Mouse (Mus musculus) embryonic facial prominence, embryonic 11.5 days (tissue): ENCODE measurements at regions not wholly inside any gene's neighbourhood (a gene's known extent, or its start where the extent isn't known, plus 50 kb on each side); places are given as distances from the start of the nearest gene placed in this dataset.

Experiments used
- ATAC-seq: fragments of 200-750 bp; cut with Nextera tagmentation; replicated peaks from 2 replicates; pipeline ENCODE4 v1.8.0; 2017; ENCODE audit warnings: low read depth; ENCODE audit not compliant: insufficient number of reproducible peaks, low FRiP score, low TSS enrichment
- DNase-seq: peaks from one replicate; pipeline ENCODE4 v3.0.0-alpha.2; 2015; ENCODE audit warnings: low spot score
- H3K27ac ChIP-seq: fragments of 300-500 bp; sonication (generic); replicated peaks from 2 replicates; pipeline ENCODE4 v1.5.1; 2014; ENCODE audit warnings: mild to moderate bottlenecking, low read depth, low read length, control low read depth
- H3K27me3 ChIP-seq: fragments of 300-500 bp; sonication (generic); 2 replicates; pipeline ENCODE4 v1.6.1; 2014; ENCODE audit warnings: mild to moderate bottlenecking, low read length, moderate library complexity, mixed read lengths; ENCODE audit not compliant: control insufficient read depth, insufficient read depth
- H3K36me3 ChIP-seq: fragments of 300-500 bp; sonication (generic); replicated peaks from 2 replicates; pipeline ENCODE4 v1.6.1; 2014; ENCODE audit warnings: low read depth, mild to moderate bottlenecking, low read length, moderate library complexity, mixed read lengths; ENCODE audit not compliant: control insufficient read depth, insufficient read depth
- H3K4me1 ChIP-seq: fragments of 300-500 bp; sonication (generic); 2 replicates; pipeline ENCODE4 v1.6.1; 2014; ENCODE audit warnings: low read length, mixed read lengths; ENCODE audit not compliant: control insufficient read depth, insufficient read depth
- H3K4me2 ChIP-seq: fragments of 300-500 bp; sonication (generic); 2 replicates; pipeline ENCODE4 v1.6.1; 2014; ENCODE audit warnings: low read depth, mild to moderate bottlenecking, control low read depth, low read length, moderate library complexity
- H3K4me3 ChIP-seq: fragments of 300-500 bp; sonication (generic); 2 replicates; pipeline ENCODE4 v1.5.1; 2014; ENCODE audit warnings: low read depth, low read length, control low read depth
- H3K9ac ChIP-seq: fragments of 300-500 bp; sonication (generic); replicated peaks from 2 replicates; pipeline ENCODE4 v1.6.1; 2014; ENCODE audit warnings: mild to moderate bottlenecking, control low read depth, low read length
- H3K9me3 ChIP-seq: fragments of 300-500 bp; sonication (generic); replicated peaks from 2 replicates; pipeline ENCODE4 v1.6.1; 2016; ENCODE audit warnings: mild to moderate bottlenecking, low read length, inconsistent platforms, mixed read lengths; ENCODE audit not compliant: control insufficient read depth
- WGBS: fragments of 180-500 bp; shearing (Covaris S2); extraction: QIAGEN DNeasy Blood & Tissue Kit; methylation state at CpG from one replicate; pipeline ENCODE4 v1.1.7; 2014; 5-methylcytosine and 5-hydroxymethylcytosine counted together

DNA sequence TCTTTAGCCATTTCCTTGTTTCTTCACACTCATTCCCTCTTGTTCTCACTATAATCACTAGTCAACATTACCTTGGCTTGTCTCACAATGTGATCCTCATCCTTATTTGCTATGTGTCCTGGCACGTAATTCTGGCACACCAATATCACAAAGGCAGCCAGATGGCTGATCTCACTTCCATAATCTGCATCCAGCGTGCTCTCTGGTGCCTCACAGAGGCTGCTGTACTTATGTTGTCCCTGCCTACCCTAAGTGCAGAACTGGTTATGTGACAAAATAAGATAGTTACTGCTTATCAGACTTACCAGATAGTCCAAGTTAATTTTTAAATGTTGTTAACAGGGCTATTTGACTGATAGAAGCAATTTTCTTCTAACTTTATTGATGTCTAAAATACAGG lies 301.1 kb upstream of the Zwint start:
- 75% methylated on average over 2 of the region's 2 CpGs for WGBS
- no peaks in the 10 kb centered on the region for H3K36me3 ChIP-seq
- no peak overlapping the region for H3K4me2 ChIP-seq
- H3K9ac ChIP-seq: no peak overlapping the region
- H3K4me3 ChIP-seq: no peak overlapping the region
- DNase-seq: no peak
- H3K4me1 ChIP-seq: no peaks in the 10 kb centered on the region
- H3K27ac ChIP-seq: no peak overlapping the region
- H3K27me3 ChIP-seq: no peaks in the 10 kb centered on the region
- ATAC-seq: no peak
- no peaks in the 10 kb centered on the region for H3K9me3 ChIP-seq

DNA sequence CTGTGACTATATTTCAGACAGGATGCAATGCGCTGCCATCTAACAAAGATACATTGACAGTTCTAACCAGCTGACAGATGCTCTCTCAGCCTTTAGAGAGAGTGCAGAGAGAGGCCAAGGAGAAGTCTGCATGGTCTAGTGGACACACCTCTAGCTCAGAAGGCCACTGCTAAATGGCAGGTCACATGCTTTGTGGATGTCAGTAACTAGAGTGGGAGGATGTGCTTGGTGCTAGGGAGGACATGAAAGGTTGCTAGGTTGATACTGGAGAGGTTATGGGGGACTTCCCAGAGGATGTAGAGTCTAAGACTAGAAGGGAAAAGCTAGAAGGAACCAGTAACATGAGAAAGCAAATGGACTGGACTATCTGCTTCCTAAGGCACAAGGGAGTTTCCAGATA lies 271.3 kb upstream of the Zwint start:
- 86% methylated on average over 1 of the region's 1 CpGs for WGBS
- no peaks in the 10 kb centered on the region for H3K27me3 ChIP-seq
- DNase-seq: no peak
- no peaks in the 10 kb centered on the region for H3K9me3 ChIP-seq
- H3K9ac ChIP-seq: no peak overlapping the region
- H3K36me3 ChIP-seq: no peaks in the 10 kb centered on the region
- H3K4me2 ChIP-seq: no peak overlapping the region
- H3K27ac ChIP-seq: no peak overlapping the region
- no peak for ATAC-seq
- H3K4me3 ChIP-seq: no peak overlapping the region
- no peaks in the 10 kb centered on the region for H3K4me1 ChIP-seq

GRCm38 (mm10) chr10:72384826-72385225 lies 269.8 kb upstream of the Zwint start:
- H3K36me3 ChIP-seq: no peaks in the 10 kb centered on the region
- H3K27me3 ChIP-seq: no peaks in the 10 kb centered on the region
- H3K4me2 ChIP-seq: no peak overlapping the region
- no peak overlapping the region for H3K27ac ChIP-seq
- no peak for ATAC-seq
- no peak overlapping the region for H3K9ac ChIP-seq
- no peaks in the 10 kb centered on the region for H3K9me3 ChIP-seq
- WGBS: 70% methylated on average over 1 of the region's 1 CpGs
- DNase-seq: no peak
- no peaks in the 10 kb centered on the region for H3K4me1 ChIP-seq
- H3K4me3 ChIP-seq: no peak overlapping the region

GRCm38 (mm10) chr10:72391397-72391796 lies 263.2 kb upstream of the Zwint start:
- Histone ChIP-seq H3K9ac (no peak overlapping the region), H3K27me3 (no peaks in the 10 kb centered on the region), H3K36me3 (no peaks in the 10 kb centered on the region), H3K4me3 (no peak overlapping the region), H3K4me2 (no peak overlapping the region), H3K27ac (no peak overlapping the region), H3K9me3 (no peaks in the 10 kb centered on the region), H3K4me1 (no peaks in the 10 kb centered on the region)
- peak; percentile 8 for DNase-seq
- WGBS: 76% methylated on average over 1 of the region's 1 CpGs
- ATAC-seq: no peak

DNA sequence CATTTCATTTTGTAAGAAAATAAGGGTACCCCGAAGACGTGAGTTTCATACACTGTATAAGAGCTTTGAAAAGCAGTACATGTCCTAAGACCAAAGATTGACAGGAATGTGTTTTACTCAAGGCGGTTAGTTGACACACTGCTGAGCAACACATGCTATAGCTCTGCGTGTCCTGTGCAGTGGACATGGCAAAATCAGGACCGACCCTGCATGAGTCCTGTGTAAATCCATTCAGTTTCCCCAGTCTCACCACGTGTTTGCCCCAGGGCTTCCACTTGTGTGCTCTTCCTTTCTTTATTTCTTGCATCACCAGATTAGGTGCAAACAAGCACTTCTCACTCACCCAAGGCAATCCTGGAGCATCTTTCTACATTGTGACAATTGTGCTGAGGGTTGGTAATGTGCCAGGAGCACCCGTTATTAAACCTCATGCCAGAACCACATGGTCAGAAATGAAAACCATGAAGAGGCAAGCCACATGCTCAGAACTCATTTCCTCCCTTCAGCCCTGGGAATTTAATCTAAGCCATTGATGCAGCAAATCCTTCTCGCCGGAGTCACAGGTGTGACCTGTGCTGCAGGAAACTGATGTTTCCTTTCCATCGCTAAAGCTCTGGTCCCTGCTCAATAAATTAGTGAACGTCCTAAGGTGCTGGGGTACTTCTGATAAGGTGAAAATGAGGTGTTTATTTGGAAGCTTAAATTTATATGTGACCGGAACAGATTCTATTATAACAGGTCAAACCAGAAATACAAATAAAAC lies 261.2 kb upstream of the Zwint start:
- ATAC-seq (no peak), DNase-seq (no peak)
- Histone ChIP-seq H3K4me3 (no peak overlapping the region), H3K27ac (no peak overlapping the region), H3K27me3 (no peaks in the 10 kb centered on the region), H3K36me3 (no peaks in the 10 kb centered on the region), H3K9ac (no peak overlapping the region), H3K9me3 (no peaks in the 10 kb centered on the region), H3K4me1 (no peaks in the 10 kb centered on the region), H3K4me2 (no peak overlapping the region)
- WGBS: 80% methylated on average over 12 of the region's 12 CpGs

- 98% methylated on average over 1 of the region's 1 CpGs for WGBS
- H3K9me3 ChIP-seq: no peaks in the 10 kb centered on the region
- H3K4me1 ChIP-seq: no peaks in the 10 kb centered on the region
- ATAC-seq: no peak
- no peak overlapping the region for H3K4me2 ChIP-seq
- DNase-seq: no peak
- no peaks in the 10 kb centered on the region for H3K27me3 ChIP-seq
- H3K27ac ChIP-seq: no peak overlapping the region
- H3K9ac ChIP-seq: no peak overlapping the region
- no peak overlapping the region for H3K4me3 ChIP-seq
- H3K36me3 ChIP-seq: no peaks in the 10 kb centered on the region
Observed at GRCm38 (mm10) chr10:72394367-72394766, 260.3 kb upstream of the Zwint start.

DNA sequence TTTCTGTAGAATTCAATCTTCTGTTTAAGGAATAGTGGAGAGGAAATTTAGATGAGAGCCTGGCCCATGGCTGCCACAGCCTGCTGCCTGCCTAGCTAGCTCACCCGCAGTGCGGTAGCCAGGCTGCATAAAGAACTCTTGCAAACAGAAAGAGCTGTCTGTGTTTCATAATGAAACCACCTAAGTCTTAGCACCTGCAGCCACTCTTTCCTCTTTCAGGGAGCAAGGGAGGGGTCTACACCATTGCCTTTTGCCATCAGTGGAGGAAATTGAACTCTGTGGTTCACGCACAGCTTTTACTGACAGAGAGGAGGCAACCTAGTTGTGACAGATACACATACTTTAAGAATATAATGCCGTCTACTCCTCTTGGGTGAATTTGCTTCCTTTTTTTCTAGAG lies 251.4 kb upstream of the Zwint start:
- no peak for ATAC-seq
- no peak overlapping the region for H3K27ac ChIP-seq
- H3K4me3 ChIP-seq: no peak overlapping the region
- H3K4me2 ChIP-seq: no peak overlapping the region
- no peaks in the 10 kb centered on the region for H3K4me1 ChIP-seq
- no peak overlapping the region for H3K9ac ChIP-seq
- H3K27me3 ChIP-seq: no peaks in the 10 kb centered on the region
- H3K36me3 ChIP-seq: no peaks in the 10 kb centered on the region
- H3K9me3 ChIP-seq: no peaks in the 10 kb centered on the region
- 62% methylated on average over 4 of the region's 4 CpGs for WGBS
- no peak for DNase-seq

GRCm38 (mm10) chr10:72410305-72410704 lies 244.3 kb upstream of the Zwint start:
- Histone ChIP-seq H3K4me1 (no peaks in the 10 kb centered on the region), H3K9me3 (no peaks in the 10 kb centered on the region), H3K27me3 (no peaks in the 10 kb centered on the region), H3K4me3 (no peak overlapping the region), H3K36me3 (no peaks in the 10 kb centered on the region), H3K27ac (no peak overlapping the region), H3K9ac (no peak overlapping the region), H3K4me2 (no peak overlapping the region)
- ATAC-seq (no peak), DNase-seq (no peak)
- WGBS: 71% methylated on average over 3 of the region's 3 CpGs
